Mouse (Mus musculus) heart, postnatal 0 days (tissue): ENCODE data around the gene Hist1h2ad. TPM values are rescaled to one million over a fixed set of nuclear protein-coding genes. Genes with fewer than 3 reads are reported as not detected.
"Not testable (repeated sequence)": the region's sequence is repeated elsewhere in the genome, so short reads cannot be mapped to it uniquely, and the experiment has no call there.

Experiments used
- ATAC-seq: fragments of 200-750 bp; cut with Nextera tagmentation; 2 replicates; pipeline ENCODE4 v1.8.0; 2017; ENCODE audit warnings: low read depth, moderate number of reproducible peaks, moderate library complexity; ENCODE audit not compliant: insufficient read depth
- DNase-seq: peaks from one replicate; pipeline ENCODE4 v3.0.0-alpha.2; 2016; ENCODE audit warnings: low spot score
- H3K27ac ChIP-seq: fragments of 300-500 bp; sonication (generic); 2 replicates; pipeline ENCODE4 v1.5.1; 2014; ENCODE audit warnings: low read depth, mild to moderate bottlenecking
- H3K27me3 ChIP-seq: fragments of 300-500 bp; sonication (generic); 2 replicates; pipeline ENCODE4 v1.6.1; 2014; ENCODE audit warnings: low read length, mixed read lengths; ENCODE audit not compliant: control insufficient read depth, insufficient read depth
- H3K36me3 ChIP-seq: fragments of 300-500 bp; sonication (generic); replicated peaks from 2 replicates; pipeline ENCODE4 v1.6.1; 2014; ENCODE audit warnings: low read length, mixed read lengths; ENCODE audit not compliant: control insufficient read depth, insufficient read depth
- H3K4me1 ChIP-seq: fragments of 300-500 bp; sonication (generic); 2 replicates; pipeline ENCODE4 v1.6.1; 2014; ENCODE audit warnings: antibody characterized with exemption; ENCODE audit not compliant: control insufficient read depth, insufficient read depth
- H3K4me2 ChIP-seq: fragments of 300-500 bp; sonication (generic); 2 replicates; pipeline ENCODE4 v1.6.1; 2014; ENCODE audit warnings: low read depth, mild to moderate bottlenecking, low read length, moderate library complexity
- H3K4me3 ChIP-seq: fragments of 300-500 bp; sonication (generic); 2 replicates; pipeline ENCODE4 v1.5.1; 2014; ENCODE audit warnings: low read depth, low read length
- H3K9ac ChIP-seq: fragments of 300-500 bp; sonication (generic); replicated peaks from 2 replicates; pipeline ENCODE4 v1.6.1; 2014; ENCODE audit warnings: low read depth, low read length, mixed read lengths
- H3K9me3 ChIP-seq: fragments of 300-500 bp; sonication (generic); replicated peaks from 2 replicates; pipeline ENCODE4 v1.6.1; 2016; ENCODE audit warnings: low read length; ENCODE audit not compliant: control insufficient read depth
- CTCF ChIP-seq: IDR thresholded peaks from 2 replicates; pipeline ENCODE4 v1.5.1; 2016; ENCODE audit warnings: antibody characterized with exemption, control low read depth, low read depth
- EP300 ChIP-seq: IDR thresholded peaks from 2 replicates; pipeline ENCODE4 v1.6.1; 2016; ENCODE audit warnings: antibody characterized with exemption, low read depth
- WGBS: fragments of 180-500 bp; shearing (Covaris S2); extraction: QIAGEN DNeasy Blood & Tissue Kit; methylation state at CpG from one replicate; pipeline ENCODE4 v1.1.7; 2014; 5-methylcytosine and 5-hydroxymethylcytosine counted together
- polyA plus RNA-seq: library from polyadenylated mRNA; unstranded; fragments of >200 nt; fragmentation: Nextera tagmentation; extraction: Ambion mirVana; gene quantifications from 2 replicates; pipeline ENCODE4 v1.2.1, GENCODE M21; 2015
- total RNA-seq: library from RNA; depleted of rRNA; stranded (reverse); fragments of >200 nt; gene quantifications from 2 replicates; pipeline ENCODE4 v1.2.3, GENCODE M21; 2014; ENCODE audit warnings: low replicate concordance

Gene Hist1h2ad
- total and polyA plus RNA-seq, 2 experiments from 2014 or later, result 0.27 to 568 TPM

- WGBS, result under 1% methylated on average over 18 of the region's 18 CpGs
- peak within 1 kb of the TSS; percentile 51 for H3K4me3 ChIP-seq
- peak; percentile 99 for DNase-seq
- no peak for TF ChIP-seq CTCF
- TF ChIP-seq EP300, result peak; percentile 74; the same call in 1 of the 2 replicates
- H3K27me3 ChIP-seq, result no peaks in the 10 kb centered on the region
- no peaks in the 10 kb centered on the region for H3K36me3 ChIP-seq
- H3K9ac ChIP-seq, result peak within 1 kb of the TSS; percentile 69
- peaks cover 11% of the 10 kb centered on the region; the same call in 1 of the 2 replicates for H3K4me1 ChIP-seq
- H3K9me3 ChIP-seq, result no peaks in the 10 kb centered on the region
- peak within 1 kb of the TSS; percentile 97 for H3K27ac ChIP-seq
- peak within 1 kb of the TSS; percentile 62 for H3K4me2 ChIP-seq
- ATAC-seq, result peak; percentile 87
These were observed 3.1 kb upstream of the Hist1h2ad start, which contains the start of the genes Hist1h2ae and Hist1h2bg for GRCm38 (mm10) chr13:23571022-23571503. TSS of gene Hist1h2ae (minus strand) at chr13:23571220. TSS of gene Hist1h2bg (plus strand) at chr13:23571396.

- peak overlapping the region; percentile 69 for H3K9ac ChIP-seq
- peak overlapping the region; percentile 51 for H3K4me3 ChIP-seq
- peak overlapping the region; percentile 62 for H3K4me2 ChIP-seq
- H3K9me3 ChIP-seq, H3K36me3 ChIP-seq, DNase-seq, H3K27me3 ChIP-seq: not testable (repeated sequence)
- H3K27ac ChIP-seq, result peak overlapping the region; percentile 97
- peaks cover 16% of the 10 kb centered on the region; the same call in 1 of the 2 replicates for H3K4me1 ChIP-seq
- 1% methylated on average over 13 of the region's 34 CpGs for WGBS
- 0 out of 2 replicates have a peak, but pooled peaks have one; percentile 1 for ATAC-seq
These were observed 2.5 kb upstream of the Hist1h2ad start for GRCm38 (mm10) chr13:23571504-23572217.

GRCm38 (mm10) chr13:23572218-23573033 lies 1.8 kb upstream of the Hist1h2ad start:
- Histone ChIP-seq H3K36me3 (no peaks in the 10 kb centered on the region), H3K9ac (peak overlapping the region; percentile 69; the same call in 1 of the 2 replicates), H3K27ac (peak overlapping the region; percentile 97), H3K27me3 (no peaks in the 10 kb centered on the region), H3K4me3 (peak overlapping the region; percentile 51), H3K9me3 (no peaks in the 10 kb centered on the region), H3K4me1 (peaks cover 16% of the 10 kb centered on the region; the same call in 1 of the 2 replicates), H3K4me2 (peak overlapping the region; percentile 62)
- TF ChIP-seq CTCF, result no peak
- TF ChIP-seq EP300, result no peak
- no peak for DNase-seq
- no peak for ATAC-seq
- 45% methylated on average over 2 of the region's 2 CpGs for WGBS

GRCm38 (mm10) chr13:23573034-23573897 lies 915 bp upstream of the Hist1h2ad start:
- H3K27ac ChIP-seq, result peak overlapping the region; percentile 97
- H3K4me1 ChIP-seq, result peaks cover 16% of the 10 kb centered on the region; the same call in 1 of the 2 replicates
- H3K36me3 ChIP-seq, H3K9me3 ChIP-seq, DNase-seq, ATAC-seq, H3K27me3 ChIP-seq: not testable (repeated sequence)
- peak overlapping the region; percentile 62 for H3K4me2 ChIP-seq
- H3K4me3 ChIP-seq, result peak overlapping the region; percentile 51
- H3K9ac ChIP-seq, result peak overlapping the region; percentile 59; the same call in 1 of the 2 replicates
- WGBS, result 25% methylated on average over 17 of the region's 20 CpGs

GRCm38 (mm10) chr13:23574546-23575170 lies 477 bp downstream of the Hist1h2ad start:
- H3K9me3 ChIP-seq, result not testable (repeated sequence)
- peak overlapping the region; percentile 51 for H3K4me3 ChIP-seq

More at GRCm38 (mm10) chr13:23574546-23575170, 477 bp downstream of the Hist1h2ad start:
- not testable (repeated sequence) for H3K27me3 ChIP-seq, H3K36me3 ChIP-seq, ATAC-seq, DNase-seq, H3K9ac ChIP-seq
- Histone ChIP-seq H3K27ac (peak overlapping the region; percentile 71; the same call in 1 of the 2 replicates), H3K4me2 (peak overlapping the region; percentile 53; the same call in 1 of the 2 replicates), H3K4me1 (peaks cover 16% of the 10 kb centered on the region; the same call in 1 of the 2 replicates)
- WGBS, result 10% methylated on average over 5 of the region's 39 CpGs
